Mouse (Mus musculus): ENCODE measurements around the gene Gm5089. TPM values are rescaled to one million over a fixed set of nuclear protein-coding genes. Genes with fewer than 3 reads are reported as not detected.

Gm5089 gene
- polyA plus RNA-seq, 2 experiments: not detected

- 2% methylated on average over 40 of the region's 40 CpGs for WGBS (ENCODE audit: insufficient replicate concordance)
- Histone ChIP-seq H3K9me3 (ENCODE audit: control insufficient read depth, low read length) (no peaks in the 10 kb centered on the region), H3K4me3 (ENCODE audit: insufficient read depth in 1 of 2, low read depth in 2 of 2, low read length in 2 of 2) (peak overlapping the region in 1 of 2 experiments; percentile 46; a peak in 2 of 4 replicates), H3K27me3 (ENCODE audit: control insufficient read depth, insufficient read depth, low read length) (peaks cover 67% of the 10 kb centered on the region), H3K27ac (no peak overlapping the region), H3K4me1 (replicated peaks; ENCODE audit: control insufficient read depth in 2 of 2, insufficient read depth in 2 of 2, low read length in 1 of 2) (no peaks in the 10 kb centered on the region), H3K4me2 (ENCODE audit: low read depth) (peak overlapping the region; percentile 56), H3K9ac (replicated peaks) (no peak overlapping the region), H3K36me3 (replicated peaks; ENCODE audit: control insufficient read depth, insufficient read depth, low read depth) (no peaks in the 10 kb centered on the region)
- DNase-seq (ENCODE audit: low read depth in 3 of 3, low spot score in 3 of 3): no peak
- ATAC-seq (ENCODE audit: insufficient read depth): no peak
- TF ChIP-seq EP300 (IDR thresholded peaks at IDR 0.05; ENCODE audit: low read depth) (no peak), CTCF (IDR thresholded peaks at IDR 0.05; ENCODE audit: low read depth) (no peak)
Observed at GRCm38 (mm10) chr14:122463080-122463691, 12.3 kb upstream of the Gm5089 start.

- H3K36me3 ChIP-seq (replicated peaks; ENCODE audit: control insufficient read depth, insufficient read depth, low read depth): no peaks in the 10 kb centered on the region
- peaks cover 62% of the 10 kb centered on the region for H3K27me3 ChIP-seq (ENCODE audit: control insufficient read depth, insufficient read depth, low read length)
- no peaks in the 10 kb centered on the region for H3K9me3 ChIP-seq (ENCODE audit: control insufficient read depth, low read length)
- ATAC-seq (ENCODE audit: insufficient read depth): no peak
- no peaks in the 10 kb centered on the region for H3K4me1 ChIP-seq (replicated peaks; ENCODE audit: control insufficient read depth in 2 of 2, insufficient read depth in 2 of 2, low read length in 1 of 2)
- H3K27ac ChIP-seq: no peak overlapping the region
- H3K9ac ChIP-seq (replicated peaks): no peak overlapping the region
- 22% methylated on average over 17 of the region's 17 CpGs for WGBS (ENCODE audit: insufficient replicate concordance)
- H3K4me3 ChIP-seq (ENCODE audit: insufficient read depth in 1 of 2, low read depth in 2 of 2, low read length in 2 of 2): no peak overlapping the region
- no peak overlapping the region for H3K4me2 ChIP-seq (ENCODE audit: low read depth)
- TF ChIP-seq CTCF (IDR thresholded peaks at IDR 0.05; ENCODE audit: low read depth) (no peak), EP300 (IDR thresholded peaks at IDR 0.05; ENCODE audit: low read depth) (no peak)
- DNase-seq (ENCODE audit: low read depth in 3 of 3, low spot score in 3 of 3): no peak
Observed at GRCm38 (mm10) chr14:122462689-122463079, 11.8 kb upstream of the Gm5089 start.

- no peaks in the 10 kb centered on the region for H3K9me3 ChIP-seq (ENCODE audit: control insufficient read depth, low read length)
- no peaks in the 10 kb centered on the region for H3K36me3 ChIP-seq (replicated peaks; ENCODE audit: control insufficient read depth, insufficient read depth, low read depth)
- no peak overlapping the region for H3K4me3 ChIP-seq (ENCODE audit: insufficient read depth in 1 of 2, low read depth in 2 of 2, low read length in 2 of 2)
- no peak overlapping the region for H3K9ac ChIP-seq (replicated peaks)
- no peak overlapping the region for H3K4me2 ChIP-seq (ENCODE audit: low read depth)
- 36% methylated on average over 9 of the region's 9 CpGs for WGBS (ENCODE audit: insufficient replicate concordance)
- DNase-seq (ENCODE audit: low read depth in 3 of 3, low spot score in 3 of 3) (no peak), ATAC-seq (ENCODE audit: insufficient read depth) (no peak)
- TF ChIP-seq EP300 (IDR thresholded peaks at IDR 0.05; ENCODE audit: low read depth): no peak
- no peak for TF ChIP-seq CTCF (IDR thresholded peaks at IDR 0.05; ENCODE audit: low read depth)
- no peaks in the 10 kb centered on the region for H3K4me1 ChIP-seq (replicated peaks; ENCODE audit: control insufficient read depth in 2 of 2, insufficient read depth in 2 of 2, low read length in 1 of 2)
- peaks cover 55% of the 10 kb centered on the region for H3K27me3 ChIP-seq (ENCODE audit: control insufficient read depth, insufficient read depth, low read length)
- no peak overlapping the region for H3K27ac ChIP-seq
Observed at GRCm38 (mm10) chr14:122461966-122462365, 11.1 kb upstream of the Gm5089 start.

- no peak for TF ChIP-seq CTCF (IDR thresholded peaks at IDR 0.05; ENCODE audit: low read depth)
- TF ChIP-seq EP300 (IDR thresholded peaks at IDR 0.05; ENCODE audit: low read depth): no peak
- no peaks in the 10 kb centered on the region for H3K36me3 ChIP-seq (replicated peaks; ENCODE audit: control insufficient read depth, insufficient read depth, low read depth)
- whole genome bisulfite sequencing (ENCODE audit: insufficient replicate concordance): 54% methylated on average over 3 of the region's 3 CpGs
Observed at GRCm38 (mm10) chr14:122461500-122461899, 10.6 kb upstream of the Gm5089 start.

GRCm38 (mm10) chr14:122460226-122460625, 9.3 kb upstream of the Gm5089 start:
- DNase-seq (ENCODE audit: low read depth in 3 of 3, low spot score in 3 of 3) (no peak), ATAC-seq (ENCODE audit: insufficient read depth) (no peak)
- Histone ChIP-seq H3K9me3 (ENCODE audit: control insufficient read depth, low read length) (no peaks in the 10 kb centered on the region), H3K27me3 (ENCODE audit: control insufficient read depth, insufficient read depth, low read length) (peaks cover 38% of the 10 kb centered on the region), H3K4me2 (ENCODE audit: low read depth) (no peak overlapping the region), H3K9ac (replicated peaks) (no peak overlapping the region), H3K36me3 (replicated peaks; ENCODE audit: control insufficient read depth, insufficient read depth, low read depth) (no peaks in the 10 kb centered on the region), H3K4me3 (ENCODE audit: insufficient read depth in 1 of 2, low read depth in 2 of 2, low read length in 2 of 2) (no peak overlapping the region), H3K27ac (no peak overlapping the region), H3K4me1 (replicated peaks; ENCODE audit: control insufficient read depth in 2 of 2, insufficient read depth in 2 of 2, low read length in 1 of 2) (no peaks in the 10 kb centered on the region)
- 48% methylated on average over 5 of the region's 5 CpGs for WGBS (ENCODE audit: insufficient replicate concordance)
- TF ChIP-seq EP300 (IDR thresholded peaks at IDR 0.05; ENCODE audit: low read depth) (no peak), CTCF (IDR thresholded peaks at IDR 0.05; ENCODE audit: low read depth) (no peak)

More at GRCm38 (mm10) chr14:122461500-122461899, 10.6 kb upstream of the Gm5089 start:
- H3K9me3 ChIP-seq (ENCODE audit: control insufficient read depth, low read length): no peaks in the 10 kb centered on the region
- DNase-seq (ENCODE audit: low read depth in 3 of 3, low spot score in 3 of 3): no peak
- no peak overlapping the region for H3K27ac ChIP-seq
- no peak for ATAC-seq (ENCODE audit: insufficient read depth)
- no peak overlapping the region for H3K4me3 ChIP-seq (ENCODE audit: insufficient read depth in 1 of 2, low read depth in 2 of 2, low read length in 2 of 2)
- no peak overlapping the region for H3K4me2 ChIP-seq (ENCODE audit: low read depth)
- peaks cover 51% of the 10 kb centered on the region for H3K27me3 ChIP-seq (ENCODE audit: control insufficient read depth, insufficient read depth, low read length)
- no peaks in the 10 kb centered on the region for H3K4me1 ChIP-seq (replicated peaks; ENCODE audit: control insufficient read depth in 2 of 2, insufficient read depth in 2 of 2, low read length in 1 of 2)
- no peak overlapping the region for H3K9ac ChIP-seq (replicated peaks)
